Mouse (Mus musculus) midbrain, embryonic 13.5 days (tissue): ENCODE measurements around the gene Fndc1. TPM values are rescaled to one million over a fixed set of nuclear protein-coding genes. Genes with fewer than 3 reads are reported as not detected.

ENCODE experiments used
- ATAC-seq: fragments of 200-750 bp; cut with Nextera tagmentation; 2 replicates; pipeline ENCODE4 v1.8.0; 2017; ENCODE audit warnings: mild to moderate bottlenecking, moderate TSS enrichment, moderate library complexity
- H3K27ac ChIP-seq: fragments of 300-500 bp; sonication (generic); 2 replicates; pipeline ENCODE4 v1.5.1; 2015; ENCODE audit warnings: inconsistent platforms, mild to moderate bottlenecking, moderate library complexity
- H3K27me3 ChIP-seq: fragments of 300-500 bp; sonication (generic); 2 replicates; pipeline ENCODE4 v1.6.1; 2015; ENCODE audit warnings: mild to moderate bottlenecking, inconsistent platforms
- H3K36me3 ChIP-seq: fragments of 300-500 bp; sonication (generic); 2 replicates; pipeline ENCODE4 v1.6.1; 2015; ENCODE audit warnings: mild to moderate bottlenecking, inconsistent platforms
- H3K4me1 ChIP-seq: fragments of 300-500 bp; sonication (generic); replicated peaks from 2 replicates; pipeline ENCODE4 v1.6.1; 2015; ENCODE audit warnings: inconsistent platforms
- H3K4me2 ChIP-seq: fragments of 300-500 bp; sonication (generic); replicated peaks from 2 replicates; pipeline ENCODE4 v1.6.1; 2015; ENCODE audit warnings: moderate library complexity, mild to moderate bottlenecking, inconsistent platforms
- H3K4me3 ChIP-seq: fragments of 300-500 bp; sonication (generic); replicated peaks from 2 replicates; pipeline ENCODE4 v1.5.1; 2015; ENCODE audit warnings: mild to moderate bottlenecking, inconsistent platforms
- H3K9ac ChIP-seq: fragments of 300-500 bp; sonication (generic); replicated peaks from 2 replicates; pipeline ENCODE4 v1.6.1; 2015; ENCODE audit warnings: mild to moderate bottlenecking, inconsistent platforms
- H3K9me3 ChIP-seq: fragments of 300-500 bp; sonication (generic); 2 replicates; pipeline ENCODE4 v1.6.1; 2016; ENCODE audit warnings: mild to moderate bottlenecking, inconsistent platforms
- WGBS: fragments of 180-500 bp; shearing (Covaris S2); methylation state at CpG from one replicate; pipeline ENCODE4 v1.1.7; 2015; 5-methylcytosine and 5-hydroxymethylcytosine counted together
- polyA plus RNA-seq: library from polyadenylated mRNA; unstranded; fragments of >200 nt; fragmentation: Nextera tagmentation; extraction: Ambion mirVana; gene quantifications from 2 replicates; pipeline ENCODE4 v1.2.1, GENCODE M21; 2015

The Fndc1 gene
- 1.7 and 3.6 TPM in 2 replicates for polyA plus RNA-seq

DNA sequence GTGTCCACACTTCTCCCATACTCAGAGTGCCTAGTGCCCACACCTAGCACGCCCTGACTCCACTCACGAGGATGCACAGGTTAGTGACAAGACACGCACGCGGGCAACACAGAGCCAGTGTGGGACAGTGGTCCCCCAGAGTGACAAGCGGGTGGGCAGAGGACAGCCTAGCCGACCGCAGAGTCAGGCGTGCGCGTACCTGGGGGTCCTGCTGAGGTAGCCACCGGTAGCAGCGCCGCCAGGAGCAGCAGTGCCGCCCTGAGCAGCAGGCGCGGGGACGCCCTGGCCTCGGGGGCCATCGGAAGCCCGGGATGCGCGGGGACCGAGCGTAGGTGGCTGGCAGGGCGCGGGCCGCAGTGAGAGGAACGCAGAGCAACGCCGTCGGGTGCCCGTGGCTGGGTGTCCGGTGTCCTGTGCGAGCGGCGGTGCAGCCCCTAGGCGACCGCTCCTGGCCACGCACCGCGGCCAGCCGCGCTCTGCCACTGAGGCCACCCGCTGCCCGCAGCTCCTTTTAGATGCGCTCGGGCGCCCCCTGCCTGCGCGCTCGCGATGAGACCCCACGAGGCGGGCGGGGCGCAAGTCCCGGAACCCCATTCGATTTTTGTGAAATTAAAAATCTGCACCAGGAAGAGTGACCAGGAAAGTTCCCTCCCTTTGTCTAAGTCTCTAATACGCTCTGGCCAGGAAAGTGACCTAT is at the start of gene Fndc1:
Fndc1 (minus strand) TSS at position 484 of the 697 bp plus-strand sequence.
- peaks cover 10% of the 10 kb centered on the region for H3K4me1 ChIP-seq
- peak; percentile 91 for ATAC-seq
- H3K36me3 ChIP-seq: no peaks in the 10 kb centered on the region
- no peak within 1 kb of the TSS for H3K27ac ChIP-seq
- WGBS: 3% methylated on average over 55 of the region's 60 CpGs
- H3K9ac ChIP-seq: peak within 1 kb of the TSS; percentile 73
- peak within 1 kb of the TSS; percentile 98 for H3K4me2 ChIP-seq
- H3K4me3 ChIP-seq: peak within 1 kb of the TSS; percentile 57
- H3K9me3 ChIP-seq: no peaks in the 10 kb centered on the region
- H3K27me3 ChIP-seq: peaks cover 45% of the 10 kb centered on the region

DNA sequence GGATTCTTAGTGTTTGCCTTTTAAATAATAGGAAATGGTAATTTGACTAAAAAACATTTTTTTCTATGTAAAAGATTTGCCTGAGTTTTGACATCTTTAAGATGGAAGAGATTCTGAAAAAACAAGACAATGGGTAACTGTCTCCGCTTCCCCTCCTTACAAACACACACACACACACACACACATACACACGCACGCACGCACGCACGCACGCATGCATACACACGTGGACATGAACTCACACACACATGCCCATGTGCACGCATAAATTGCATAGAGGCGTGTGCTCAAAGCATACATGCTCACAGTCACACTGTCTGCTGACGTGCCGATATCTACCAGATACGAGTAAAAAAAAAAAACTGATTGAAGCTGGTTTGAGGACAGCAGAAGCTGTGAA is 49.4 kb upstream of the Fndc1 start:
- Histone ChIP-seq H3K9me3 (no peaks in the 10 kb centered on the region), H3K4me3 (no peak overlapping the region), H3K9ac (no peak overlapping the region), H3K36me3 (no peaks in the 10 kb centered on the region), H3K27me3 (no peaks in the 10 kb centered on the region), H3K4me1 (peaks cover 7% of the 10 kb centered on the region), H3K4me2 (no peak overlapping the region), H3K27ac (no peak overlapping the region)
- 94% methylated on average over 13 of the region's 13 CpGs for WGBS
- ATAC-seq: no peak

- no peak overlapping the region for H3K27ac ChIP-seq
These were observed 48.9 kb upstream of the Fndc1 start for GRCm38 (mm10) chr17:7875941-7876461.

DNA sequence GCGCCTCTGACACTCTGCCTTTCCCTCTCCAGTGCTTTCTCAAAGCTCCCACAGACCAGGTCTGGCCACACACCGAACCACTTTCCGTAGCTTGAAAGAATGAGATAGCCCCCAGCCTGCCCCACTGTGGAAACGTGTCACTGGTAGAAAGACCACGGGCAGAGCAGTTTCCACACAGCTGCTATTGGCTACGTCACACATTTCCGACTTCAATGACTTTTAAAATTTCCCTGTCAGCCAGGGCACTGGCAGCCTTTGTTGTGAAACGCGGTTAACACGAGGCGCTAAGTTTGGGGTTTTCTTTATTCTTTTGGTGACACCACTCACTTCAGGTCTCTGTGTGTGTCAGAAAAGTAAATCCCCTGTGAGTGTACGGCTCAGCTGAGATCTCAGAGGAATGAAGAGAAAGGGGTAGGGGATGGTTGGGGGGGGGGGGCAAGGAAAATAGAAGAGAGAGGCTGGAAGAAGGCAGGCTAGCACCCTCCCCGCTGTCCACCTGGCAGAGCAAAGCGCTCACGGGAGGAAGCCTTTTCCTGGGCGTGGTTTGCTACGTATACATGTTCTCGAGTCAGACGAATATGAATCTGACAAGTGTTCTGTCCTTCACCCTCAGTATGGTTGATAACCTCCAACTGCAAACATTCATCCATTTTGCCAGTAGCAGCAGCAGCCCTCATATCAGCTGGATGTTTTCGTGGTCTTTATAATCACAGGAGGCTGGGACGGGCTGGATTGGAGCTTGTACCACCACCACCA is 47.9 kb upstream of the Fndc1 start:
- Histone ChIP-seq H3K4me3 (no peak overlapping the region), H3K9me3 (no peaks in the 10 kb centered on the region)
- 75% methylated on average over 21 of the region's 21 CpGs for WGBS

More at GRCm38 (mm10) chr17:7875941-7876461, 48.9 kb upstream of the Fndc1 start:
- no peak for ATAC-seq
- Histone ChIP-seq H3K4me1 (peaks cover 7% of the 10 kb centered on the region), H3K4me2 (no peak overlapping the region), H3K27me3 (no peaks in the 10 kb centered on the region), H3K36me3 (no peaks in the 10 kb centered on the region), H3K9ac (no peak overlapping the region), H3K9me3 (no peaks in the 10 kb centered on the region), H3K4me3 (no peak overlapping the region)
- WGBS: 31% methylated on average over 12 of the region's 12 CpGs

GRCm38 (mm10) chr17:7873382-7873781 is 46.3 kb upstream of the Fndc1 start:
- no peak for ATAC-seq

More for the DNA sequence above, 47.9 kb upstream of the Fndc1 start:
- peaks cover 7% of the 10 kb centered on the region for H3K4me1 ChIP-seq
- ATAC-seq: no peak
- no peak overlapping the region for H3K9ac ChIP-seq
- no peak overlapping the region for H3K4me2 ChIP-seq
- no peak overlapping the region for H3K27ac ChIP-seq
- H3K27me3 ChIP-seq: no peaks in the 10 kb centered on the region
- no peaks in the 10 kb centered on the region for H3K36me3 ChIP-seq

GRCm38 (mm10) chr17:7871800-7872199 is 44.7 kb upstream of the Fndc1 start:
- no peak overlapping the region for H3K4me2 ChIP-seq
- 83% methylated on average over 10 of the region's 10 CpGs for WGBS
- H3K9me3 ChIP-seq: no peaks in the 10 kb centered on the region
- H3K9ac ChIP-seq: no peak overlapping the region
- ATAC-seq: no peak
- no peaks in the 10 kb centered on the region for H3K36me3 ChIP-seq
- H3K4me1 ChIP-seq: peaks cover 7% of the 10 kb centered on the region
- H3K27me3 ChIP-seq: no peaks in the 10 kb centered on the region
- H3K27ac ChIP-seq: no peak overlapping the region
- H3K4me3 ChIP-seq: no peak overlapping the region

More at GRCm38 (mm10) chr17:7873382-7873781, 46.3 kb upstream of the Fndc1 start:
- Histone ChIP-seq H3K4me2 (no peak overlapping the region), H3K9me3 (no peaks in the 10 kb centered on the region), H3K4me3 (no peak overlapping the region), H3K27me3 (no peaks in the 10 kb centered on the region), H3K9ac (no peak overlapping the region), H3K36me3 (no peaks in the 10 kb centered on the region), H3K27ac (no peak overlapping the region), H3K4me1 (peaks cover 7% of the 10 kb centered on the region)
- 75% methylated on average over 7 of the region's 7 CpGs for WGBS

DNA sequence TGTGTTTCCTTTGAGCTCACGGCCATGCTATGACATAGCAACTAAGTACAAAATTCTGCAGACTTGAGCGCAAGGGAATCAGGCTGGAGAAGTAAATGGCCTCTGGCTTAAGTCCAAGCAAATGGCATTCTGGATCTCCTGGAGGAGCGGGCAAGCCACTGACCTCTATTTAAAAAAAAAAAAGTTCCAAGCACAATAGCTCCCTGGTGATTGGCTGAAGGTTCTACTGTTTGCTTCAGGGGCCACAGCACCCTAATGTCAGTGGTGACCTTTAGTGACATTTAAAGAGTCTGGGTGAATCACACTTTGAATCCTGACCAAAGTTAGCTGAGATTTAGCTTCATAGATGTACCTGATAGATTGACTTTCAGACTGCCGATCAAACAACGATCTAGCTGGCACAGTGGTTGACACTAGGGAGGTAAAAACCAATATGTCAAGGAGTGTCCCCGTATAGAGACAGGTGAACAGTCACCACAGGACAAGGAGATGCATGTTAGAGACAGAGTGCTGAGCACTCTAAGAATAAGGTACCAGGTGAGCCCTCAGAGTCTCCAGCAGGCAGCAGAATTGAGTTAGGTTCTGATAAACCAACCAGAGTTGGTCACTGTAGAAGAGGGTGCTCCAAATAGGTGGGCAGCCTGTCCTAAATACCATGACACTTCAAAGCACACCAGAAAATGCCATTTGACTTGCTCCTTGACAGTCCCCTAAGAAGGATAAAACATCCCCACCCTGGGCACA is 43.9 kb upstream of the Fndc1 start:
- WGBS: 87% methylated on average over 6 of the region's 6 CpGs
- no peaks in the 10 kb centered on the region for H3K27me3 ChIP-seq

DNA sequence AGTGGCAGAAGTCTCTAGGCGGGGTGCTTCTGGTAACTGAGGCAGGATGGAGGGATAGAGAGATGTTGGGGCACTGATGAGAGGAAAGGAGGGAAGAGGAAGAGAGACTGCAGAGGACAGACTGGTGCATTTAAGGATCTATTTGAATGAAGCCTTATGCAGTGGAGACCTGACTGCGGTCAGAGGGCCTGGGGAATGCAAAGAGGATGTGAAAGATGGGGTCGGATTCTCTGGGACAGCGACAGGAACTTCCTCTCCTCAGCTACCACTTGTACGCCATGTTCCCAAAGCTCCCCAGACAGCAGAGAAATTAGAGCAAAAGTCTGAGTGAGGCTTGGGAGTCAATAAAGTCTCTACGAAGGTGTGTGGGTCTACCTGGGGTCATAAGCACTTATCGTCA is 42.0 kb upstream of the Fndc1 start:
- H3K27me3 ChIP-seq: no peaks in the 10 kb centered on the region
- no peak for ATAC-seq
- H3K27ac ChIP-seq: no peak overlapping the region
- H3K9me3 ChIP-seq: no peaks in the 10 kb centered on the region
- no peak overlapping the region for H3K4me2 ChIP-seq
- H3K4me1 ChIP-seq: no peaks in the 10 kb centered on the region
- H3K4me3 ChIP-seq: no peak overlapping the region
- H3K36me3 ChIP-seq: no peaks in the 10 kb centered on the region
- WGBS: 82% methylated on average over 7 of the region's 7 CpGs
- no peak overlapping the region for H3K9ac ChIP-seq

More for the DNA sequence above, 43.9 kb upstream of the Fndc1 start:
- no peak for ATAC-seq
- Histone ChIP-seq H3K4me1 (peaks cover 4% of the 10 kb centered on the region), H3K27ac (no peak overlapping the region), H3K9ac (no peak overlapping the region), H3K36me3 (no peaks in the 10 kb centered on the region), H3K4me3 (no peak overlapping the region), H3K4me2 (no peak overlapping the region), H3K9me3 (no peaks in the 10 kb centered on the region)

GRCm38 (mm10) chr17:7868631-7869030 is 41.5 kb upstream of the Fndc1 start:
- WGBS: 12% methylated on average over 4 of the region's 4 CpGs
- 0 out of 2 replicates have a peak, but pooled peaks have one; percentile 9 for ATAC-seq
- no peak overlapping the region for H3K9ac ChIP-seq
- H3K36me3 ChIP-seq: no peaks in the 10 kb centered on the region
- no peaks in the 10 kb centered on the region for H3K27me3 ChIP-seq
- H3K4me1 ChIP-seq: no peaks in the 10 kb centered on the region
- H3K4me2 ChIP-seq: no peak overlapping the region
- H3K4me3 ChIP-seq: no peak overlapping the region
- H3K27ac ChIP-seq: no peak overlapping the region
- H3K9me3 ChIP-seq: no peaks in the 10 kb centered on the region

GRCm38 (mm10) chr17:7864740-7865139 is 37.6 kb upstream of the Fndc1 start:
- no peak overlapping the region for H3K4me2 ChIP-seq
- H3K27me3 ChIP-seq: no peaks in the 10 kb centered on the region
- no peak overlapping the region for H3K9ac ChIP-seq
- ATAC-seq: no peak
- H3K27ac ChIP-seq: no peak overlapping the region
- no peaks in the 10 kb centered on the region; the same call in 1 of the 2 replicates for H3K4me1 ChIP-seq
- no peaks in the 10 kb centered on the region for H3K9me3 ChIP-seq
- 26% methylated on average over 7 of the region's 7 CpGs for WGBS
- no peaks in the 10 kb centered on the region for H3K36me3 ChIP-seq
- no peak overlapping the region for H3K4me3 ChIP-seq

DNA sequence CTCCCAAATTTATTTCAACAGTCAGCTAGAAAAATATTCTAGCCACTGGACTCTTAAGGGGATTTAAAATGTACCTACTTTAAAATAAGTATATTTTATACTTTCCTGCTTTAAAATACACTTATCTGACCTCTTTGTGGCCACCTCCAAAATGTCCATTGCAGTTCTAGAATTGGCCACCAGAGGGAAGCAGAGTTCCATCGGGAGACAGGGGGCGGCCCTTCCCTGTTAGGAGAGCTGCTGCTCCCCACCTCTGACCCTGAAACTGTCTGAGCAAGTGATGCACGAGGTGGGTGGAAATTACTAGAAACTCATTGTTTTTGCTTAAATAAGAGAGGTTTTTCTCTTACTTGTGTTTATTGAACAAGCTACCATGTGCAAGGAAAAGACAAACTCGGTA is 36.6 kb upstream of the Fndc1 start:
- no peak overlapping the region for H3K9ac ChIP-seq
- H3K27ac ChIP-seq: no peak overlapping the region
- no peaks in the 10 kb centered on the region for H3K27me3 ChIP-seq
- H3K36me3 ChIP-seq: no peaks in the 10 kb centered on the region
- H3K4me2 ChIP-seq: no peak overlapping the region
- H3K4me3 ChIP-seq: no peak overlapping the region
- H3K4me1 ChIP-seq: no peaks in the 10 kb centered on the region; the same call in 1 of the 2 replicates
- 24% methylated on average over 4 of the region's 4 CpGs for WGBS
- no peak for ATAC-seq
- no peaks in the 10 kb centered on the region for H3K9me3 ChIP-seq
